Mouse (Mus musculus) forelimb bud, embryonic 11.5 days (tissue): ENCODE measurements at regions not wholly inside any gene's neighbourhood (a gene's known extent, or its start where the extent isn't known, plus 50 kb on each side); places are given as distances from the start of the nearest gene placed in this dataset.
A peak's percentile ranks its signal among the peaks of the same experiment; 100 is the strongest.

Experiments
- DNase-seq: peaks from one replicate; pipeline ENCODE4 v3.0.0-alpha.2; 2012; ENCODE audit warnings: low read depth, low spot score

- peak; percentile 73 for DNase-seq
These were observed 252.2 kb downstream of the Uaca start for GRCm38 (mm10) chr9:61046517-61046916.

- no peak for DNase-seq
These were observed 252.9 kb downstream of the Uaca start for GRCm38 (mm10) chr9:61047289-61047688.

GRCm38 (mm10) chr9:61048576-61048975 lies 254.2 kb downstream of the Uaca start:
- no peak for DNase-seq

- no peak for DNase-seq
These were observed 258.3 kb downstream of the Uaca start for GRCm38 (mm10) chr9:61052621-61053020.

GRCm38 (mm10) chr9:61054427-61054826 lies 260.1 kb downstream of the Uaca start:
- DNase-seq: no peak

GRCm38 (mm10) chr9:61055392-61055791 lies 261.1 kb downstream of the Uaca start:
- DNase-seq: no peak

- no peak for DNase-seq
These were observed 261.8 kb downstream of the Uaca start for GRCm38 (mm10) chr9:61055928-61056730.

- no peak for DNase-seq
These were observed 262.5 kb downstream of the Uaca start for GRCm38 (mm10) chr9:61056731-61057270.

GRCm38 (mm10) chr9:61059225-61059624 lies 264.9 kb downstream of the Uaca start:
- no peak for DNase-seq

- no peak for DNase-seq
These were observed 266.6 kb downstream of the Uaca start for GRCm38 (mm10) chr9:61060958-61061357.

- DNase-seq: no peak
These were observed 270.5 kb downstream of the Uaca start for GRCm38 (mm10) chr9:61064714-61065305.

GRCm38 (mm10) chr9:61069553-61070314 lies 275.4 kb downstream of the Uaca start:
- no peak for DNase-seq

- DNase-seq: no peak
These were observed 276.0 kb downstream of the Uaca start for GRCm38 (mm10) chr9:61070315-61070707.

- DNase-seq: no peak
These were observed 276.5 kb downstream of the Uaca start for GRCm38 (mm10) chr9:61070861-61071260.

GRCm38 (mm10) chr9:61073482-61073881 lies 279.1 kb downstream of the Uaca start:
- no peak for DNase-seq

- no peak for DNase-seq
These were observed 280.7 kb downstream of the Uaca start for GRCm38 (mm10) chr9:61075071-61075470.

- DNase-seq: no peak
These were observed 282.8 kb downstream of the Uaca start for GRCm38 (mm10) chr9:61077181-61077580.

- no peak for DNase-seq
These were observed 283.5 kb downstream of the Uaca start for GRCm38 (mm10) chr9:61077807-61078206.

GRCm38 (mm10) chr9:61081474-61082021 lies 287.2 kb downstream of the Uaca start:
- DNase-seq: no peak

GRCm38 (mm10) chr9:61084655-61085230 lies 287.4 kb upstream of the Tle3 start:
- DNase-seq: peak; percentile 79

GRCm38 (mm10) chr9:61087035-61087434 lies 285.1 kb upstream of the Tle3 start:
- DNase-seq: no peak
